Mouse (Mus musculus): ENCODE data around the gene Abi3bp.

Abi3bp gene

DNA sequence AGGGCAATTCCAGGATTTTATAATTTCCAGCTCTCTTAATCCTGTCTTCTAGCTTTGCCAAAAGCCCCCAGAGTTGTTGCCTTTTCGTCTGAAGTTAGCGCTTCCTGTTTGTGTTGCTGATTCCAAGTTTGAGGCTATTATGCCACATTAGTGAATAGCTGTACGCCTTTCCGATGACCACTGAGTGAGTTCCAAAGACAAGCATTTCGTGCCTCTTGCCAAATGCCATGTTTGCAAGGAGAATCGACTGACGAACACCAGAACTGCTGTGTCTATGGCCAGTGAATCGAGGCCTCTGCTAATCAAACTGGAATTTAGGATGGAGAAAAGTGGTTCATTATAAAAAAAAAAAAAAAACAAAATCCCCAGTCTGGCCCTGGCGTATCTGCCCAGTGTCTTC is 40.3 kb downstream of the Abi3bp start:
- no peak for DNase-seq

DNA sequence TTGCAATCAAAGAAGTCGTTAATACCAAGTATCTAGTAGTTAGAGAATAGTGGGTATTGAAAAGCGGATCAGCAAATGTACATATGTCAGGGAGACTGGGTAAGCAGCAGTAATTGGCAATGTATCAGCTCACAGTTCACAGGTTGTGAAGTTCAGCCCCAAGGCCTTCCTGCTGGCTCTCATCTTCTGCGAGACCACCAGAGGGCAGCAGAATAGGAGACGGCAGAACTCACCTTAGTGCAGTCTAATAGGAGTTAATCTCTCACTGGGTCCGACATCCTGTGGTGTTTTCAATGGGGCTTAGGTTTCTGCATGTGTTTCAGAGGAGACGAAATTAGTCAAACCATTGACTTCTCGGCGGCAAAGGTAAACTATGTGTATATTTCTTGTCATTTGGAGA is 46.7 kb downstream of the Abi3bp start:
- DNase-seq = peak; percentile 52 to 62

DNA sequence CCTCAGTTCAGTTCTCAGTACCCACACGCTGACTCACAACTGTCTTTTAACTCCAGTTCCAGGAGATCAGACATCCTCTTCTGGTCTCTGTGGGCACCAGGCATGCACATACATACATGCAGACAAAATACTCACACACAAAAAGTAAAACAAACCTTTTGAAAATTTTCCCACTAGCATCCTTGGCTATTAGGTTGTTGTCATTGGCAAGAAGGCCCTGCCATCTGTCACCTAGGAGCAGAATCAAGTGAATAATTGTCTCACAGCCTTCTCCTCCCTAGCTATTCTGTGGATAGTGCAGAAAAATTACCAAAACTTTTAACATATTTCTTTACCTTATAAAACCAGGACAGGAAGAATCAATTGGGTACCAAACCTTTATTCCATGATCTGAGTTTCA is 48.8 kb downstream of the Abi3bp start:
- DNase-seq = peak; percentile 76 to 78

DNA sequence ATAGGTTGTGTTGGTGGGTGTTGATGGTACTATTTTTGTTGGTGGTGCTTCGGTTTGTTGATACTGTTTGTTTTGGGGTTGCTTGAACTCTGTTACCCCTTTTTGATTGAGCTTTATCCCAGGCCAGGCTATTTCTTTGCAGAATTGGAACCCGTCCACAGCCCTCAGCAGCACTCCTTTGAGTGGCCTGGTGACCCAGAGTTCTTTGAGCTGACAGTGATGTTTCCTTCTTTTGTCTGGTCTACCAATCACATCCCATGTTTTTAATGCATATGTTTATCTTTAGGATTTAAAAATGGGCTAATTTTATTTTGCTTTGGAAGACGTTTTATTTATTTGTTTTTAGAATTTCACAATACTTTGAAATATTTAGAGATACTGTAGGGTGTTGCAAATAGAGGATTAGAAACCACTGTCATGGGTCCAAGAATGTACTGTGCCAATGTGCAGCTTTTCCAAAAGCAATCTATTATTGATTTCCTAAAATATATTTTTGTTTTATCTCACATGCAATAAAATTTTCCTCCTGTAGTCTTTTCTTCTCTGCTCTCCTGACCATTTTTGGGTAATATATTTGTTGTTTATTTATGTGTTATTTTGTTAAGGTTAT is 50.5 kb downstream of the Abi3bp start:
- peak; percentile 19 to 32 for DNase-seq

DNA sequence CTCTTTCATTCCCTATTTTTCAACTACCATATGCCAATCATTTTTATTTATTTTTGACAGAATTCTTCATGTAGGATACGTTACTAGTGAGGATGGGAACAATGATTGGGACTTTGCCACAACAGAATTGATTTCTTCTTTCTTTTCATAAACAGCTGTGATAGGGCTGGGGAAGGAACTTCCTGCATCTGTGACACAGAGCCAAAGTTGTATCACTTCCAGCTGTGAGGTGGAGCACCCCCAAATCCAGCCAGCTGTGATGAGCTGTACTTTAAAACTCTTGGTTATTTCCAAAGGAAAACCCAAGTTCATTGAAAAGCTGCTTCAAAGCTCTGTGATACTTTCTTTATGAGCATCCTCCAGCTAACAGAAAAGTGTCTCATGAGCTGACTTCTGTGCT is 101.9 kb downstream of the Abi3bp start:
- DNase-seq = no peak

DNA sequence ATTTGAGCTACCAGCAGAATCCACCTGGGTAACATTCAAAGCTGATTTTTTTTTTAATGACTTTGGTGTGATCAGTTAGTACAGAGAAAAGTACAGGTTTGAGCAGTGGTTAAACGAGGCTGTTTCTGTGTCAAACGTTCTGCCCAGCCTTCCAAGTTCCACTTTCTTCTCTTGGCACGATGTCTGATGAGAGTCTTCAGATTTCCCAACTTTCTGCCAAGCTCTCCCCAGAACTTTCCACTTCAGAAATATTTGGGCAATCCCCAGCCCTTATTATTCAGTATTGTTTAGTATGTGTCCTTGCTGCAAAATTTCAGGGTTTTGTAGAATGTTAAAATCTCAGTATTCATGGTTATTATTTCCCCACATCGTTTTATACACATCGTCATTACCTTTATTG is 115.9 kb downstream of the Abi3bp start:
- DNase-seq = no peak

DNA sequence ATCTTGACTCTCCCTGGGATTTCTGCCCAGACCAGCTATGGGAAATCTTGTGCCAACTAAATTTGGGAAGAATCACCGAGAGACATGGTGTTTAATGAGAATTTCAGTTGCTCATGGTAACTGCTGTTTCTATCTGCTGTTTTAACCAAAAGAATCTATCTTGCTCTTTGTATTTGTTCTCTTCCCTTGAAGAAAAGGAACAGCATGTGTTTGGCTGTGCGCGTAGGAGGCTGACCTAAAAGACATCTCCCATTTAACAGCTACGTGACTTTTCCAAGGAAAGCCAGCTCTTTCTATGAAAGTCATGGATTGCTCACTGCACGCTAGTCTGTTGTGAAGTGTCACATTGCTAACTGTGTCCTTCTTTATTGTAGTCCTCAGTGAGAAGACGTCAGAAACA is 117.2 kb downstream of the Abi3bp start:
- DNase-seq = peak in 1 of 2 experiments; percentile 18

DNA sequence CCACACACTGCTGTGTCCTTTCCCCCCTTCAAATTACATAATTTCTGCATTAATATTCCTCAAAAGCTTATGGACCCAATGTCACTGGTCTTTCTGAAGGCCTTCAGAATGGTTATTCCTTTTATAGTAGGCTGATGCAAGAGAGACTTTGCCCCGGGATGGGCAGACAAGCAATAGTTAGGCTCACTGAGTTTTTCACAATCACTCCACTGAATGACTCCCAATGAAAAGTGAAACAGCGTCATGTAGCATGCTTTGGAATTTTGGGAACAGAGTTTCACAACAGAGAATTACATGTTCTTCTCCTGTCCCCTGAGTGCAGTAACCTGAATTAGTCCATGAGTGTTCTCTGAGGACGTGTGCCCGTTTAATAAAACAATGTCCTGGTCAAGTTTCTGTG is 120.7 kb downstream of the Abi3bp start:
- no peak for DNase-seq

DNA sequence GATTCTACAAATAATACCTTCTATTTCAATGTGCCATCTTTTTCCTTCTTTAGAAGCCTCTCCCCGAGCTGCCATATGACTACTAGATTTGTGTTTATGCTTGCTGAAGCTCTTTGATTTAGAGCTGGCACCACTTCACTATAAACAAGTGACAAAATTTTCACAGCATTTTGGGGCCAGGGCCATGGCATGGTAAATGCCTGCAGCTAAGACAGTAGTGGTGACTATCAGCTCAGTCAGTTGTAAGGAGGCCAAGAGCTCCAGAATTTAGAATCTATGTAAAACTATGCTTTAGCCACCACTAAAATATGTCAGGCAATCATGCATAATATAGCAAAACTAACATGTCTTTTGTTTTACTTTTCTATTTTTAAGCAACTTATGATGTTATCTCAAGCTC is 124.7 kb downstream of the Abi3bp start:
- no peak for DNase-seq

DNA sequence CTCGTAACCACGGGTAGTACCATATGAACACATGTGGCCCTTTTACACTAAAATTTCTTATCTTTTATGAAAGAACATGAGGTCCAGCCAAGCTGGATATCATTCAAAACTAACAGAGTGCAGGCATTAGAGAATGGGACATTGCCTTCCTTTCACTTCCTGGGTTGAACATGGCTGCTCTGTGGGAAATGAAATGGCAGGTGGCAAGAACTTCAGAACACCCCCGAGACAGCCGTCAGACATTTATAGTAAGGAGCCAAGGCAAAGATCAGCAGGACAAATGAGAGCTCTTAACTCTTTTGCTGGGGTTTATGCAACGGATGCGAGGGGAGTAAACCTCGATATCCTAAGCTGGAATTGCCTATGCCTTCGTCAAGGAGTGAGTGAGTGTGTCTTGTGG is 132.9 kb downstream of the Abi3bp start:
- no peak for DNase-seq

DNA sequence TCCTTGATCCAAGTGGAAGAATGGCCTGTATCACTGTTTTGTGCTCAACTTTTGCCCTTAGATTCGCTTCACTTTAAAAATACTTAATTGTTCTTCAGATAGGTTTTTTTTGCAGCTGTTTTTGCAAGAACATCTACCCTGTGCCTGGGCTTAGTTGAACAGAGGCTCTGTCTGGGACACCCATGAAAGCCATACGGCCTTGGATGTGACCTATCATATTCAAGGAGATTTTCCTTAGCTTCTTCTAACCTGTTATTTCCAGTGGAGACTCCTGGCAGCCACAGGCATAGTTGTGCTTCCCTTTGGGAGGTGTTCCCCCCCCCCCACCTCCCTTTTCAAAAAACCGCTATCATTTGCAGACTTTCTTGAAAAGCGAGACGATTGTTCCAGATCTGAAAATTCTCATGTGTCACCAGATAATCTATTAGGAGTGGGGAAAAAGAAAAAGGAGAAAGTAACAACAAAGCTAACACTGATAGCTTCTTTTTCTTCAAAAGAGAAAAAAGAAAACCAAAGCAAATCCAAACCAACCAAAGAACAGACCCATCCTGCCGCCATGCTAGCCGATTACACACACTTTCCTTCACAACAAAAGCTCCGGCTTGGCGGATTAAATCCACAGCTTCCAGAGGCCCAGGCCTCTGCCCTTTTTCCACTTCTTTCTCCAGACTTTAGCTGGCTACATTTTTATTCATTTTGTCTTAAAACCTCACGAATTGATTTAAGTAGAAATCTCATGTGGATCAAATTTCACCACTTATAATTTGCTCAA is 133.6 kb downstream of the Abi3bp start:
- DNase-seq = no peak

DNA sequence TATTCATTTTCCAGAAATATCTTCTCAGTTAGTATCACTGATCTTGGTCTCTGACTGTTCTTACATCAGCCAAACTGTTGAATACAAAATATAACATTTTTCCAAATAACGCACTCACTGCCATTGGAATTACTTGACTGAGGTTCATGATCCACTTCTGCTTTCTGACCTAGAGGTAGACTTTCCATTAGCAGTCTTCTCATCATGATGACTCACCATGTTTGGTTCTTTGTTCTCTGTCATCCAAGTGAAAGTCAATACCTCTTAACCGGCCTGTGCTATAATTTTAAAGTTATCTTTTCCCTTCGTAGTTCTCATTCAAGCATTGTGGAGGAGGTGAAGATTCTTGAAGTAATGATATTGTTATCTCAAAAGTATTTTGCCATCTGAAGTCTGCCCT is 160.9 kb downstream of the Abi3bp start:
- no peak for DNase-seq

DNA sequence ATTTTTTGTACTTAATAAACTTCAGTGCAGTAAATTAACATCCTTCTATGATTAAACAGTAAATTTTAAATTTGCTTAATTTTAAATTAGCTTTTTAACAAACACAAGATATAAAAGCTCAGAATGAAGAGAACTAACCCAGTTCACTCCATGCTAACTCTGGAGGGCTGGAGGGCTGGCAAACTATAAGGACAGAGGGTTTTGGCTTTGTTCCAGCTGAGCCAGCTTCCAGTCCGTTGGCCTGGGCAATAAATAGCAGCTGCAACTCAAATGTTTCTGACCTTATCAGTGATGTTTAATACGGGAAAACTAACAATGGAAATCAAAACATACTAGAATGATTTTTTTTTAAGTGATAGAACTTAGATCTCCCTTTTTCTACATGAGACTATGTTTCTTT is 167.6 kb downstream of the Abi3bp start:
- DNase-seq = peak; percentile 85

DNA sequence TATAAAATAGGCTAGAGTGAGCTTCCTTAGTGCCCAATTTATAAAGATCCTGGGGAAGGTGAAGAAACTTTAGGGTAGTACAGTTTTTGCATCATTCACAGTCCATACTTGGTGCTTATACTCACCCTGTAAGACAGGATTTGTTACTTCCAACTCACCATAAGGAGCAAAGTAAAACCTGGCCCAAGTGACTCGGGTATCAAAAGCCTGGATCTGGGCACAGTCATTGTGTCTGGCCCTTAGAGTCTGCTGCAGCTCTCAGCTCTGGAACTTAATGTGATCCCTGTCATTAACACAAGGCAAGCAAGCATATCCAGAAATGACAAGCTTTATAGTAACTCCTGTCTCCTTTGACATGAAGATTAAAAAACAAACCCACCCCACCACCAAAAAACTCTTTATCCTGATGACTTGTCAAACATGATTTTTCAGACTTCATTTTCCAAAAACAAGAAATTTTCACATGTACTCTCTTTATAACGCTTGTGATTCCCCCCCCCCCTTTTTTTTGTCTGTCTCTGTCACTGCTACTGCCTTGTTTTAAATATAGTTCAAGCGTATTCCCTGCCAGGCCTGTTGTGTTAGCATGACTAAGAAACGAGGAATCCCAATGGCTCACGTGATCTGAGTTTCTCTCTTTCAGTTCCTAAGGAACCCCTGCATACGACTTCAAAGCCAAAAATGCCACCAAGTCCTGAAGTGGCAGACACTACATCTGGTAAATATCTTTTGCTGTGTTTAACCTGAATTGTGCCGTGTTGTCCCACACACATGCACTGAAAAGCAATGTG is 168.9 kb downstream of the Abi3bp start:
- no peak for DNase-seq

DNA sequence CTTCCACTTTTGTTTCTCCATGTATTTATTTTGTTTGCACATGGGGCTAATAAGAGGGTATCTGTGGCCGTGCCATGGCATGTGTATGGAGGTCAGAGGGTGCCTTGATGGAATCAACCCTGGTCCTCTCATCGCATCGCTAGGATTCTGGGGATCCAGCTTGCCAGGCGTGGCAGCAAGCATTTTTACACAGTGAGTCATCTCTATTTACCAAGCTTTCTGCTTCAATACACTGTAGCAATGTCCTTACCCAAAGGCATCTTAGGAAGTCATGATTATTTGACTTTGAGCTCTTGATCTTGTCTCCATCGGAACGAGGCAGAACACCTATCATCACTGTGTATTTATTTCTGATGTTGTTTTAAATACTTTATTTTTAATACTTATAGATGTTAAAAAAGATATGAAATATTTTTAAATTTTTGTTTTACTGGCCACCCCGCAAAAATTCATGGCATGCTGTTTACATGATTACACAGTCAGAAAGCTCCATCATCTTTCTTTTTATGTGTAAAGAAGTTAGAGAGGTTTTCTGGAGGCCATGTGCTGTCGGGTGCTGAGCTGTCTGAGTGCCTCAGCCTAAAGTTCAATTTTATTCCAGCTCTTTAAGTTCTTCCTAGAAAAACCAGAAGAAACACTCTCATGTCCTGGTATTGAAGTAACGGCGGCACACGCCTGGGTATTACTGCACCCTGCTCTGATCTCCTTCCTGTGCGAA is 177.7 kb downstream of the Abi3bp start:
- DNase-seq = no peak

DNA sequence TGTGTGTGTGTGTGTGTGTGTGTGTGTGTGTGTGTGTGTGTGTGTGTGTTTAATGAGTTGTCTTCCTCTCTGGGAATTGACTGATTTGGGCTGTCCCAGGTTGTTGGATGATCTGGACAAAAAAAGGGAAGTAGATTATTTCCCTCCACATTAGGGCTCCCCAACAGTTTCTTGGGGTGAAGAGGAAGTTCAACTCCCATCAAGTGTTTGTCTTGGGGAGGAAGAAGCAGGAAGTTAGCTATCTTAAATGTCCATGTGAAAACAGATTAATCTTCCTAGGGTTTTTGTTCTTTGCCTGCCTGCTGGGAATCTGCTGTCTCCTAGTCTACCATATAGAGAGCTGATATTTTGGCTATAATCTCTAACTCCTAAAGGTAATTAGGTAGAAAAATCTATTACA is 181.2 kb downstream of the Abi3bp start:
- DNase-seq = no peak

DNA sequence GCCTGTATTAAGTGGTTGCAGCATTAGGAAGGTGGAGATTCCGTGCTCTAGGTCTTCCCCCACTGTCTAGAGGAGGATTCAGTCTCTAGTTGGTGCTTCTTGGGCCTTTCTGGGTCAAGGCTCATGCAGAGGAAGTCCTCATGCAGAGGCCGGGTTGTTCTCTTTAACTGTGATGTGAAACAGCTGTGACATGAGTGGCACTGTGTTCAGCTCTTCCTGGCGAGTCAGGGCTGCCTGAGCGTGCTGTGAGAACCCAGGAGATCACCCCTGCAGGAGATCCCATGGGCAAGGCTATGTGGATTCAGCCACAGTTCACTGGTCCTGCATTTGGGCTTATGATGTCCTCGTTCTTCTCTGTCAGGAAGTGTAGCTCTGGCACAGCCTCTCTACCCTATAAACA is 191.8 kb downstream of the Abi3bp start:
- DNase-seq = no peak

DNA sequence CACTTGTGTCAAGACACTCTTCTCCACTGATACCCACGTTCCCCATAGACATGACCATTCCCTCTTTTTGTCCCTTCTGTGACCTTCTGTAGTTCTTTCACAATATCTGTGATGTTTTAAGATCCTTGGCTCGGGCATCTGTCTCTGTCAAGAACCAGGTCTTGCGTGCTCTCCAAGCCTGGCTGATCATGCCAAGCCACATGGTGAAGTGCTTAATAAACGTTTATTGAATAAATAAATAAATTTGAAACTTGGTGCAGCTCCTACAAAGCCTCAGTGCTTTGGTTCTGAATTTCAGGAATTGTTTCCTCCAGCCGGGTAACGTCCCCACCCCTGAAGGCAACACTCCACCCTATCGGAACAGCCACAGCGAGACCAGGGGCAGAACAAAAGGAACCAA is 193.3 kb downstream of the Abi3bp start:
- no peak for DNase-seq

DNA sequence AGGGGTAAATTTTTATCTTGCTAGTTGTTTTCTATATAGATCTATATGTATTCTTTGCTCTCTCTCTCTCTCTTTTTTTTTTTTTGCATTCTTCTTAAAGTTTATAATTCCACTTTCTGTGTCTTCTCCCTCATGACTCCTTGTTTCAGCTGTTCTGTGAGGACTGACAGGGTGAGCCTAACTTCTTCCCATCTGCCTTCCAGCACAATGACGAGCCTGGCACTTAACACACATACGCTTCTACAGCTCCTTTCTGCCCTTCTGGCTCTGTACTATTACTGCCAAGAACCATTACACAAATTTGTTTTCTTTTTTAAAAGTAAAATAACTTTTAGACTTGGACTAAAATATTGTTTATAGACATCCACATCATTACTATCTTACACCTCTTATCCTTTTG is 195.7 kb downstream of the Abi3bp start:
- DNase-seq = no peak

DNA sequence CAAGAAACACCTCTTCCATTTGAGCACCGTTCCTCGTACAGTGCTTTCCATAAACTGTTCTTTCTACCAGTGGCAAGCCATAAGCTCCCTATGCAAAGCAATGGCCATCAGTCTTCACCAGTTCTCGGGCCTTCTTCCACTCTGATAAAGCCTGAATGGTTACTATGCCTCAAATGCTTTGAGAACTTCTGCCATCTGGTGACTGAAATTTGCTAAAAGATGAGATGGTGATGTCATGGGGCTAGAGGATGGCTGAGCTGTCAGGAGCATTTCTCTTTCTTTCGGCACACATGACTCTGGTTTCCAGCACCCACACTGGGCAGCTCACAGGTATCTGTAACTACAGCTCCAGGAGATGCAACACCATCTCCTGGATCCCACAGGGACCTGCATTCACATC is 199.5 kb downstream of the Abi3bp start:
- DNase-seq = peak; percentile 70 to 81

DNA sequence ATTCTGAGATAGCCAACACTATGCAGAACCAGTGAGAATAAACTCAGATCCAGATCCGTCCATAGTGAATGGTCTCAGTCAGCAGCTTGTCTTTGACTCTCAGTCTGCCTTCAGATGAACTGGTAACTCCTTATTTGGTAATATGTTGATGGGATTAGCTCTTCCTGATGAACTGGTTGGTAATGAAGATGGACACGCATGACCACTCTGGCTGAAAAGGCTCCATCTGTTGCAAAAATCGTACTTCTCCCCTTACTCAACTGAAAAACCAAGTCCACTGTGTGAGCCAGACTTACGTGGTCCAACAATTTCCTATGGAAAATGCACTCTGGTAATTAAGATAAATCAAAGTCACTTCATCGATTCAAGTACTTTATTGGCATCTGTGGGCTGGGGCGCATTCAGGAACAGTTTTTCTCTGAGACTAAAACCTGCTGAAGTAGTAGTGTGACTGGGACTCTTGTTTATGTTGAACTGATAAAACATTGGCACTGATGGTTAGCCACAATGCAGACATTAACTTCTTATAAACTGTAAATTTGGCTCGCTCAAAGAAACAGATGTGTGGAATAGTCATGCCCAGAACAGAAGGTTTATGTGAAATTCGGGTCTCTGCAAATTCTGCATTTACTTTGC is 203.4 kb downstream of the Abi3bp start:
- peak; percentile 46 to 47 for DNase-seq

DNA sequence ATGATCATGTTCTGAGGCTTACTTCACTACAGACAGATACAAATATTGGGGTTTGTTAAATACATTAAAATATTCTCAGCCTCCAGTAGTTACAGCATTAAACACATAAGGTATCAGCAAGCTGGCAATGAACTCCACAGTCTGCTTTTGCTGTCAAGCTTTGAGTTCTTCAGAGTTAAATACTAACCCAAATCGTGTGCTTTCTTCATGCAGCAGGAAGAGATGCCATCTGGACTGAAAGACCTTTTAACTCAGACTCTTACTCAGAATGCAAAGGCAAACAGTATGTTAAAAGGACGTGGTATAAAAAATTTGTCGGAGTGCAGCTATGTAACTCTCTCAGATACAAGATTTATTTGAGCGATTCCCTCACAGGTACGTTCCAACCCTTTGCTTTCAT is 209.1 kb downstream of the Abi3bp start:
- no peak for DNase-seq

DNA sequence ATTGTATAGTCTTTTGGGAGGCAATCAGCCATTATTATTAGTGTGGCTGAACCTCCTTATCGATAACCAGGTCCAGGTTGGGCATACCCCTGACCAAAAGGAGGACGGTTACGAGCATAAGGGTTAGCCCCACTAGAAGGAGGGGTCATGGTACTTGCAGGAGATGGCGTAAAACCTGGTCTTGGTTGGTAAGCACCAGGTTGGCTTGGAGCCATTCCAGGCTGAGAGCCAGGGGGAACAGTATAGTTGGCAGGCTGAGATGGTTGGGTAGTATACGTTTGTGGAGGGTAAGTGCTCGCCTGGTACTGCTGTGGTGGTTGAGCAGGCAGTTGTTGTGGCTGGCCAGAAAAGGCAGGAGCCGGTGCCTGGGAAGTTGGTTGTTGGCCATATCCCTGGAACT is 213.0 kb downstream of the Abi3bp start:
- DNase-seq = peak; percentile 34 to 51
